Mouse (Mus musculus): Measurements from ENCODE around the gene Foxa2.

DNA sequence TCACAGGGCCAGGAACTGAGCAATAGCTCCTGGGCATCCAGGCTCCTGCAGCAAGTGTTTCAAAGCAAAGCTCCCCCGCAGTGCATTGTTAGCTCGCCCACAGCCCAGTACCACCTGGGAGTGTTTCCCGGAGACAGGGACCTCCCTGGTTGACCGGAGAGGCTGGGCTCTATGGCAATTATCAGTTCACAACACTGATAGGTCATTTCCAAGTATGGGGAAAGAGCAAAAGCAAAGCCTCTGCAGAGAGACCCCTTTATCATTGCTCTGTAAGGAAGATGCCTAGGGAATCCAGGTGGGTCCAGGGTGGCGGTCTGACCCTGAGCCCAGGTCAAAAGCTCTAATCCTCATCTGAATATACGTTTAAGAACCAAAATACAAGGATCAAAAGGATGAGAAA lies 6.6 kb upstream of the Foxa2 start:
- TF ChIP-seq EP300 (optimal IDR thresholded peaks at IDR 0.05): no peak
- TF ChIP-seq CTCF (IDR thresholded peaks at IDR 0.05; ENCODE audit: low read depth): no peak
